Mouse (Mus musculus) liver, embryonic 14.5 days (tissue): Measurements from ENCODE around the gene Leap2. TPM values are rescaled to one million over a fixed set of nuclear protein-coding genes. Genes with fewer than 3 reads are reported as not detected.
A peak's percentile ranks its signal among the peaks of the same experiment; 100 is the strongest.

Source experiments
- ATAC-seq: fragments of 200-750 bp; cut with Nextera tagmentation; 2 replicates; pipeline ENCODE4 v1.8.0; 2017; ENCODE audit warnings: moderate number of reproducible peaks, mild to moderate bottlenecking, moderate library complexity; ENCODE audit not compliant: insufficient read depth
- DNase-seq, 3 experiments: peaks; one replicate each; pipeline ENCODE4 v3.0.0-alpha.2; 2012 to 2013; ENCODE audit warnings: low read depth in 3 of 3, low spot score in 3 of 3
- H3K27ac ChIP-seq: fragments of 300-500 bp; sonication (generic); 2 replicates; pipeline ENCODE4 v1.5.1; 2014; ENCODE audit warnings: moderate library complexity, mild to moderate bottlenecking, control low read depth, inconsistent platforms
- H3K27me3 ChIP-seq: fragments of 300-500 bp; sonication (generic); 2 replicates; pipeline ENCODE4 v1.6.1; 2014; ENCODE audit warnings: mild to moderate bottlenecking, low read length, moderate library complexity; ENCODE audit not compliant: control insufficient read depth, insufficient read depth
- H3K36me3 ChIP-seq: fragments of 300-500 bp; sonication (generic); replicated peaks from 2 replicates; pipeline ENCODE4 v1.6.1; 2014; ENCODE audit warnings: low read depth; ENCODE audit not compliant: control insufficient read depth, insufficient read depth
- H3K4me1 ChIP-seq, 2 experiments: fragments of 200-500 bp in 1 of 2; fragments of 300-500 bp in 1 of 2; sonication (generic) in 1 of 2; replicated peaks; 2 replicates each; pipeline ENCODE4 v1.6.1; 2012 to 2014; ENCODE audit warnings: antibody characterized with exemption in 1 of 2, inconsistent platforms in 1 of 2, low read length in 1 of 2; ENCODE audit not compliant: control insufficient read depth in 2 of 2, insufficient read depth in 2 of 2
- H3K4me2 ChIP-seq: fragments of 300-500 bp; sonication (generic); 2 replicates; pipeline ENCODE4 v1.6.1; 2014; ENCODE audit warnings: low read depth, mild to moderate bottlenecking, control low read depth, moderate library complexity
- H3K4me3 ChIP-seq, 2 experiments: fragments of 200-500 bp in 1 of 2; fragments of 300-500 bp in 1 of 2; sonication (generic) in 1 of 2; 2 replicates each; pipeline ENCODE4 v1.5.1; 2012 to 2014; ENCODE audit warnings: low read depth in 2 of 2, low read length in 2 of 2, mild to moderate bottlenecking in 2 of 2, control low read depth in 1 of 2, inconsistent platforms in 1 of 2, moderate library complexity in 1 of 2; ENCODE audit not compliant: insufficient read depth in 1 of 2
- H3K9ac ChIP-seq: fragments of 300-500 bp; sonication (generic); replicated peaks from 2 replicates; pipeline ENCODE4 v1.6.1; 2014; ENCODE audit warnings: mild to moderate bottlenecking, control low read depth, moderate library complexity
- H3K9me3 ChIP-seq: fragments of 300-500 bp; sonication (generic); 2 replicates; pipeline ENCODE4 v1.6.1; 2016; ENCODE audit warnings: low read length, mixed read lengths; ENCODE audit not compliant: control insufficient read depth
- CTCF ChIP-seq: IDR thresholded peaks from 2 replicates; pipeline ENCODE4 v1.5.1; 2016; ENCODE audit warnings: antibody characterized with exemption, low read depth, control low read depth
- EP300 ChIP-seq: IDR thresholded peaks from 2 replicates; pipeline ENCODE4 v1.6.1; 2016; ENCODE audit warnings: antibody characterized with exemption, low read depth
- WGBS: fragments of 180-500 bp; shearing (Covaris S2); extraction: QIAGEN DNeasy Blood & Tissue Kit; methylation state at CpG from one replicate; pipeline ENCODE4 v1.1.7; 2014; ENCODE audit not compliant: insufficient replicate concordance; 5-methylcytosine and 5-hydroxymethylcytosine counted together
- polyA plus RNA-seq, 2 experiments: library from polyadenylated mRNA; depleted of rRNA in 1 of 2; stranded (reverse) in 1 of 2; unstranded in 1 of 2; fragments of >200 nt; fragmentation: Nextera tagmentation in 1 of 2; extraction: Ambion mirVana in 1 of 2; gene quantifications; 2 replicates each; pipeline versions ENCODE4 v1.2.1 to v1.2.3; 2012 to 2014

The Leap2 gene
- polyA plus RNA-seq, 2 experiments = 16.3 to 42.7 TPM

GRCm38 (mm10) chr11:53418048-53418447 is 4.9 kb downstream of the Leap2 start:
- TF ChIP-seq CTCF (no peak), EP300 (no peak)

GRCm38 (mm10) chr11:53413871-53414270 is 9.1 kb downstream of the Leap2 start:
- H3K36me3 ChIP-seq = peaks cover 26% of the 10 kb centered on the region
- ATAC-seq = no peak
- 70% methylated on average over 4 of the region's 4 CpGs for WGBS
- no peak for DNase-seq
- no peak overlapping the region for H3K4me3 ChIP-seq
- H3K27me3 ChIP-seq = no peaks in the 10 kb centered on the region
- no peak overlapping the region for H3K9ac ChIP-seq
- no peak for TF ChIP-seq CTCF
- no peak for TF ChIP-seq EP300
- no peak overlapping the region for H3K4me2 ChIP-seq
- H3K27ac ChIP-seq = no peak overlapping the region
- no peaks in the 10 kb centered on the region for H3K9me3 ChIP-seq
- no peaks in the 10 kb centered on the region for H3K4me1 ChIP-seq

More at GRCm38 (mm10) chr11:53418048-53418447, 4.9 kb downstream of the Leap2 start:
- Histone ChIP-seq H3K9ac (no peak overlapping the region), H3K4me1 (no peaks in the 10 kb centered on the region), H3K36me3 (peaks cover 15% of the 10 kb centered on the region), H3K9me3 (no peaks in the 10 kb centered on the region), H3K27ac (no peak overlapping the region), H3K27me3 (no peaks in the 10 kb centered on the region), H3K4me2 (no peak overlapping the region), H3K4me3 (no peak overlapping the region)
- 0 out of 2 replicates have a peak, but pooled peaks have one; percentile 31 for ATAC-seq
- no peak for DNase-seq

GRCm38 (mm10) chr11:53411738-53412137 is 11.2 kb downstream of the Leap2 start:
- H3K27ac ChIP-seq = no peak overlapping the region
- DNase-seq (no peak), ATAC-seq (no peak)
- no peak overlapping the region for H3K4me3 ChIP-seq
- H3K27me3 ChIP-seq = no peaks in the 10 kb centered on the region
- TF ChIP-seq EP300 (no peak), CTCF (peak; percentile 66)
- H3K4me2 ChIP-seq = no peak overlapping the region
- H3K36me3 ChIP-seq = peaks cover 33% of the 10 kb centered on the region
- no peaks in the 10 kb centered on the region for H3K9me3 ChIP-seq
- H3K9ac ChIP-seq = no peak overlapping the region
- H3K4me1 ChIP-seq = no peaks in the 10 kb centered on the region

GRCm38 (mm10) chr11:53403638-53404037 is 19.3 kb downstream of the Leap2 start:
- Histone ChIP-seq H3K36me3 (peaks cover 22% of the 10 kb centered on the region), H3K27me3 (no peaks in the 10 kb centered on the region), H3K9ac (no peak overlapping the region), H3K9me3 (no peaks in the 10 kb centered on the region), H3K4me1 (no peaks in the 10 kb centered on the region), H3K27ac (no peak overlapping the region), H3K4me3 (no peak overlapping the region), H3K4me2 (no peak overlapping the region)
- WGBS = 48% methylated on average over 1 of the region's 1 CpGs
- ATAC-seq (no peak), DNase-seq (no peak)
- TF ChIP-seq EP300 = no peak
- no peak for TF ChIP-seq CTCF

GRCm38 (mm10) chr11:53393856-53394255 is 29.1 kb downstream of the Leap2 start:
- Histone ChIP-seq H3K27me3 (no peaks in the 10 kb centered on the region), H3K36me3 (peaks cover 4% of the 10 kb centered on the region), H3K9ac (no peak overlapping the region), H3K9me3 (no peaks in the 10 kb centered on the region), H3K4me1 (no peaks in the 10 kb centered on the region), H3K4me3 (no peak overlapping the region), H3K27ac (no peak overlapping the region), H3K4me2 (no peak overlapping the region)
- ATAC-seq = no peak
- TF ChIP-seq CTCF = no peak
- no peak for TF ChIP-seq EP300
- 36% methylated on average over 1 of the region's 1 CpGs for WGBS
- DNase-seq = no peak
